Mouse (Mus musculus) cortical plate, adult 2 months (tissue): Measurements from ENCODE around the gene Fbxo41.

Experiments used
- CTCF ChIP-seq: fragments of 200-500 bp; IDR thresholded peaks from 2 replicates; pipeline ENCODE4 v1.5.1; 2011; ENCODE audit warnings: mild to moderate bottlenecking, control low read depth, low read length; ENCODE audit not compliant: insufficient read depth; ENCODE audit errors: extremely low read depth
- POLR2A ChIP-seq: fragments of 200-500 bp; IDR thresholded peaks from 2 replicates; pipeline ENCODE4 v1.6.1; 2011; ENCODE audit warnings: mild to moderate bottlenecking, low read length, control low read depth; ENCODE audit not compliant: insufficient read depth; ENCODE audit errors: extremely low read depth

- TF ChIP-seq POLR2A (no peak), CTCF (no peak)
Observed at GRCm38 (mm10) chr6:85490252-85490651, 12.5 kb downstream of the Fbxo41 start.
